Mouse (Mus musculus) adrenal gland, postnatal 36 days (tissue): ENCODE measurements at regions not wholly inside any gene's neighbourhood (a gene's known extent, or its start where the extent isn't known, plus 50 kb on each side); places are given as distances from the start of the nearest gene placed in this dataset.

Experiments used
- DNase-seq, 2 experiments: peaks; one replicate each; pipeline ENCODE4 v3.0.0; 2021; ENCODE audit warnings: mixed read lengths in 1 of 2

- DNase-seq, result no peak
These were observed 339.1 kb upstream of the Dph6 start for GRCm38 (mm10) chr2:114993882-114994281.

DNA sequence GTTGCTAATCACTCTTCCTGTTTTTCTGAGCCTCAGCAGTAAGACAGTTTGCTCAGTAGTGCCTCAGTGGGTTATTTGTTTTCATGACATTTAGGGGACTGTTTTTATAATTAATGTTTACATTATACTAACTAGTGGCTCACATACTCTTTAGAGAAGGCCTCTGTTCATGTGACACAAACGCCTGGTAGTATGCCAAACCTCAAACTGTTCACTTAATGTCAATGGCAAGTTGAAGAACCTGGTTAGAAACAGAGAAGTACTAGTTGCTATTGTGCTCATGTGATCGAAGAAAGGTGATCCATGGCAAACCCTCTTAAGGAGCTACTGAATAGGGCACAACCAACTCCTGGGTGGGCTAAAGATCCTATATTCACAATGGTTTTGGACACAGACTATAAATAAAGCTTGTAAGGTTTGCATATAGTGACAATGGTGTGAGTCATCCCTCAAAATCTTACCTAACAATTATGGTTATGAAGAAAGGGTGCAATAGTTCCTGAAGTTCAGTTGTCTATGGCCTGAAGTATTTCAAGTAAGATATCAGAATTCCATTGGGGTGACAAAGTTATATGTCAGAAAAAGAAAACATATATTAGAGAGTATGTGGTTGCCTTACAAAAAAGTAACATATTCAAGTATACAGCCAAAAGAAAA is 340.1 kb upstream of the Dph6 start:
- no peak for DNase-seq

DNA sequence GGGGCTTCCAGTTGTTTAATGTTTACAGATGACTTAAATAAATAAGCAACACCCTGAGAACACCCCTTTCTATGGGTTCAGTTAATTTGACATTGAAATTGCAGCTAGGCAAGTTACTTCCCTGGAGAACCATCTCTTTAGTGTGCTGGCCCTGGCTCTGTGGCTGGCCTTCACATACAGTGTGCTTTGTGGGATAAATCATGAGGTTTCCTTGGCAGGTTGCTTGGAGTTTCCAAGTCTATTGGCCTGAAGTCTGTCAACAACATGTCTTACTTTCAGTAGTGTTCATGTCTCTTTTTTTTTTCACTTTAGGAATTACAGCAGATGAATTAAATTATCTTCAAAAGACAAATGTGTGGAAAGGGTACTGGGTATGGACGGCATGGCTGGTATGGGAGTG is 359.2 kb upstream of the Dph6 start:
- DNase-seq, result peak in 1 of 2 experiments; percentile 2

GRCm38 (mm10) chr2:115026777-115027176 is 372.0 kb upstream of the Dph6 start:
- no peak for DNase-seq

DNA sequence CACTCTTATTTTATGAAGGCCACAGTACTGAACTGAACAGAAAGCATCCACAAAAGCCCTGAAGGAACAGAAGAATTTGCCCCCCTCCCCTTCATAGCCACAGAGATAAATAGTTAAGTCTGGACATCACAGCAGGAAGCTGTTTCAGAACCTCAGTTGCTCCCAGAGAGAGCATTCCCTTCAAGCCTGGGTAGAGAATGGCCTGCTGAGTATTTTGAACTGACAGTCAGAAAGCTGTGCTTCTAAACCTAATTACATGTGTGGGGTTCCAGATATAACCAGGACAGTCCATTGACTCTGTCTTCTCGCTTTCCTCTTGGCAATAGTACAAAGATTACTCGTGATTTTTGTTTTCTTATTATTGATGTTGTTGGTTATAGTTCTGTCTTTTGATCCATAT is 376.4 kb upstream of the Dph6 start:
- DNase-seq, result no peak

- DNase-seq, result peak; percentile 28 to 36
These were observed 381.4 kb upstream of the Dph6 start for GRCm38 (mm10) chr2:115036205-115036604.

DNA sequence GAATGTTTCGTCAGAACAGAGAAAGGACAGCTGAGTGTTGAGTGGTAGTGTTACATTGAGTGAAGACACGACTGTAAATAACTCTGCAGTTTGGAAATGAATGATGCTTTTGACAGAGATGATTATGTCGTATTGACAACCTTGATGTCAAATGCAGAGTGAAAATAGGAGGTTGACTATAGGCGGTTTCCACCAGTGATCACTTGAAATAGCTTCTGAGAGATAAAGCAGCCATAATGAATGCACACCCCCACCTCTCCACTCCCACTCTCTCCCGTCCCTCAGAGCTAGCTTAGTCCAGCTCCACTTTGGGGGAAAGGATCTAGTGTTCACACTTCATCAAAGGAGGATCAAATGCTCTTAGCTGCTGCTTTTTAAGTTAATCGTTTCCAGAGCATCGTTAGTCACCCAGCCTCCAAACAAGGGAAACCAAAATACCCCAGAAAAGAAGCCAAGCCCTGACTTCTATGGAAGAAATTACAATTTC is 387.6 kb upstream of the Dph6 start:
- DNase-seq, result no peak

GRCm38 (mm10) chr2:115056327-115057070 is 401.7 kb upstream of the Dph6 start:
- DNase-seq, result peak in 1 of 2 experiments; percentile 1

GRCm38 (mm10) chr2:115057200-115057599 is 402.4 kb upstream of the Dph6 start:
- no peak for DNase-seq

- DNase-seq, result no peak
These were observed 412.9 kb upstream of the Dph6 start for GRCm38 (mm10) chr2:115067489-115068163.

DNA sequence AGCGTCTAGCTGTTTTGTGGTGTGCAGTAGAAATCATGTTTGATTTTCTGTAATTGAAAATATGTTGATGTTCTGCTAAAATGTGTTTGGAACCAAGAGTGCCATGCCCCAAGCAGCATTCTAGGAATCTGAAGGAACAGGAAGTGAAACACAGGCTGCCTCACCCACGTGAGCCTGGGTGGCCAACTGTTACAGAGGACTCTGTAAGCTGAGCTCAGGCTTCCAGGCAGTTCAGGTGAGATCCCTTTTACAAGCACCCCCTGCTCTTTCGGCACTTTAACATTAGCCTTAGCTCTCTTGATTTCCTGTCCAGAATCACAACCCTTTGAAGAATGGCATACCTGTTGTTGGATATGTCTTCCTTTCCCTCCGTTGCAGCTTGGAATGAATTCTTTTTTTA is 414.9 kb upstream of the Dph6 start:
- DNase-seq, result no peak

- DNase-seq, result no peak
These were observed 415.4 kb upstream of the Dph6 start for GRCm38 (mm10) chr2:115070123-115070522.

DNA sequence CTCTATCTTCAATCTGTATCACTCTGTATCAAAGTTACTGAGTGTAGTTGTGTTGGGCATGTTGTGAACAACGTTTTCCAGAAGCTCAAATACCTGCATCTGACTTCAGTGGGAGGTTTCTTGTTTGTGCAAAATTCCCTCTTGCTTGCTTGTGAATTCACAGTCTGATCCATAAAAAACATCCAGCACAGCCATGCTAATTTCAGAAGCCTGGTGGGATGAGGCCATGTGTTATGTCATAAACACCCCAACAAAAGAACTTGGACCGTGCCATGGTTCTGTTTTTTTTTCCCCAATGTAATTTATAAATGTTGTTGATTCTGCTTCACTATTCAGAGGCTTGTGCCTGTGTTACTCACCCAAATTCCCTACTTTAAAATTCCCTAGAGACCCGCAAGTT is 415.9 kb upstream of the Dph6 start:
- no peak for DNase-seq

DNA sequence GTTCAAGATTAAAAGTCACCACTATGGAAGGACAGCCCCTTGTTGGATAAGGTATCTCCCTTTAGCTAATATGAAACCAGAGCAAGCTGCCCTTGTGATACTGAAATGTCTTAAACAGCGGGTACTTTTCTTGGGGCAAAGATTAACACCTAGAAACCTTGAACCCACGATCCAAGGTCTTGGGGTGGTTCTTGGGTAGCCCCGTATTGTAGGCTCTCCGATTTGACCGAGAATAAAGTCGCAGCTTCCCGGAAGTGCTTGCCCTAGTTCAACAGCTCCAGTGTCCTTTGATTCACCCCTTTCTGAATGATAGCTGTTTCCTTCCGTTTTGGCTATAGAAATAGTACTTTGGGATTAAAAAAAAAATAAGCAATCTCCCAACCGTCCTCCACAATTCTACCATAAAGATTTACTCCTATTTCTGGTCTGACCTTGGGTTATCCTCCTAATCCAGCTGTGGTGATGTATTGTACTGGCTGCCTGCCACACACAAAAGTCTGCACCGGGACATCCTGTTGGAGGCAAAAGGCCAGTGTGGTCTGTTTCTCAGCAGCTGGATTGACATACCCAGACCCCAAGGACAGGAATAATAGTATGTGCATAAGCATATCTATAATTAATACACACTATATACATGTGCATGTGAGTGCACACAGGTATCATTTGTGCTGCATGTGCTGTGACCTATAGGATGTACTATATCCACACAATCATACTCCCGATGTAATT is 427.0 kb upstream of the Dph6 start:
- peak; percentile 57 to 65 for DNase-seq

- peak in 1 of 2 experiments; percentile 4 for DNase-seq
These were observed 427.6 kb upstream of the Dph6 start for GRCm38 (mm10) chr2:115082292-115082809.

- DNase-seq, result no peak
These were observed 433.8 kb upstream of the Dph6 start for GRCm38 (mm10) chr2:115088421-115089120.

DNA sequence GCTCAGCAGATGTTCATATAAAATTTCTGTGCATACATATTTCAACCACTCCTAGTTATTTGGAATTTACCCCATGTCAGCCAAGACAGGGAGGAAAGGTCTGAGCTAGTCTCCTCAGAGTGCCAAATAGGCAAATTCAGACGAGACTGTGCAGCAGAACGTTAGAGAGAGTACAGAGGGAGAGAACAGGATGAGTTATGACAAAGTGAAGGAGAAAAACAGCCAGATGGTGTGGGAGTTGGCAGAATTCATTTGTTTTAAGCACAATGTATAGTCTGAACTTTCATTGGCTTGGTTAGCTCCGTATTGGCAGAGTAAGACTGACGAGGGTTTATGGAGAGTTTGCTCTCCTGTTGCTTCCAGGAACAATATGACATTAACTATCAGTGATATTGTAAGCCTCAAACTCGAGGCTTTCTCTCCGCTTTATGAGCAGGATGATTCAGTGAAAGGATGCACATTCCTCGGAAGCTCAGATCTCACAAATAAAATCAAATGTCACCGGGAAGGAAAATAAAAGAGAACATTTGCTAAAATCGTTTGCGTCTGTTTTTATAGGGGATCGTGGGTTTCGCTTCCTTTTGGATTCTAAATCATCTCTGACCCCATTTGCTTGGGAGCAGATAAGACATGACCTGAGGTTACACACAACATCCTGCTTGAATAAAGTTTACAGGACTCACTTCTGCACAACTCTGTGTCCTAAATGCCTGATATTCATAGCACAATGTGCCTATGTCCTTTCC is 435.8 kb upstream of the Dph6 start:
- peak in 1 of 2 experiments; percentile 6 for DNase-seq

DNA sequence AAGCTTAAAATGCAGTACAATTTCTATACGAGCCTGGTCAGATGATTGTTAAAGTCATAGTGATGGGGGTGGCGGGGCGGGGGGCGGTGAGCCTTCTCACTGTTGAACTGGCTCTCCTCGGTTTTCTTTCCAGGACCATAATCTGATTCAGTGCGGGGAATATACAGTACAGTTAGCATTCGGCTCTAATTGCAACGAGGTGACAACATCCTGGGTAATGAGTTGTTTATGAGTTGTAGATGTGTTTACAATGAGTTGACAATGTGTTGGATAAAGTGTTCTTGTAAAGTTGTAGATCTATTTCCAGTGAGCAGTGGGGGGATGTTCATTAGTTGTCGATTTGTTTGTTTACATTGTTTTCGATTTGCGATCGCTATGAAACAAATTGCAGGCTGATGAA is 440.6 kb upstream of the Dph6 start:
- DNase-seq, result no peak

DNA sequence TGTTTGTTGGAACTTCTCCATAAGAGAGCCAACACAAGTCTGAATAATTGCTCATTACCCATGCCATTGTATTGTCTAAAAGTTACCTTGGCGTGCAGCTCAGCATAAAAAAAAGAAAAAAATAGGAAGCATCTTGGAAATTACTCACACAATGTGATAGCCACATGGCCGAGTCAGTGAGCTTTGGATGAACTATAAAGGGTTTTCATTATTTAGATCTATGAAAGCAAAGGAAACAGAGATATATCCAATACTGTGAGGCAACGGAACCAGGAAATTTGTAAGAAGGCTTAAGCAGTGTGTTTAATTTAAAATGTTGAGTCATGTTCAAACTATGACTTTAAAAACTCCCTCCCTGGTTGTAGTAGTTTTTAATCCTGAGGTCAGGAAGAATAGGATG is 446.7 kb upstream of the Dph6 start:
- no peak for DNase-seq

GRCm38 (mm10) chr2:115119429-115120205 is 461.9 kb upstream of the BC052040 start:
- peak in 1 of 2 experiments; percentile 4 for DNase-seq
